In the genomic region with DNA sequence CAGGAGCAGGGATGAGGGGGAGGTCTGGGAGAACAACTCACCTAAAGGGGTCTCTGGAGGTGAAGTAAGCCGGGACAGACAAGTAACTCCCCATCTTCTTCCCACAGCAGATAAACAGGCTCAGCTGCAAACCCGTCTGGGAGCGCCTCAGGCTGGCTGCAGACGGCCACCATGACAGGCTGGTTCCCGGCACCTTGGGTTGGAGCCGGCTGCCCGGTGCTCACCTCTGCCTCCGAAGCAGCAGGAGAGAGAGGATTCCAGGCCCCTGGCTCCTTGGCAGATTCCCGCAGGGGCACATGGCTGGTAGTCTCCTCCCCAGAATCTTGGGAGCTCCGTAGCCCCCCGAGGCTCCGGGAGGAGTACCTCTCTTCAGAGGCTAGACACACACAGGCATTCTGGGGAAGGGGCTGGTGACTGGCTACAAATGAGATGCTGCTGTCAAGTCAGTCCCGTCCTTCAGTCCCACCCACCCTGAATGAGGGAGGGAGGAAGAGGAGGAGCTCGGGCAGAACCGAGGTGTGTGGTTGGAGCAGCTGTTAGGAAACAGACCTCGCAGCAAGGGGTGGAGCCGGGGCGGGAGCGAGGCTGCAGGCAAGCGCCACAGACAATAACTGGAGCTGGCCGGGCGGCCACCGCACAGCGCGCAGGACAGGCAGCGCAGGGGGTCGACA, we compare ENCODE assay signal across 8 mouse cellular contexts. TPM values are rescaled to one million over a fixed set of nuclear protein-coding genes. Genes with fewer than 3 reads are reported as not detected.
DNase-seq lines count a peak whose midpoint lies in the region; ATAC-seq lines count a peak whose summit lies in the region.

No protein-coding gene starts in this region.

- peak overlapping the region; percentile 61 for H3K4me3 ChIP-seq in hindbrain, embryonic 14.5 days (replicated peaks; ENCODE audit: low read length)

- peak; percentile 80 for DNase-seq in WW6 (ENCODE audit: low read depth, low spot score)
- DNase-seq in cerebellum, postnatal 36 days = peak; percentile 81 to 85
- peak; percentile 49 to 73 for DNase-seq in frontal cortex, postnatal 25 days (ENCODE audit: low spot score in 2 of 2)
- peak; percentile 89 for DNase-seq in hindbrain, embryonic 14.5 days (ENCODE audit: low spot score)
- DNase-seq in layer of hippocampus, postnatal 36 days = peak; percentile 81 to 84
- DNase-seq in lung, postnatal 25 days (ENCODE audit: low spot score) = peak; percentile 86
- peak; percentile 95 for DNase-seq in retina, postnatal 1 day
- peak; percentile 82 for DNase-seq in thymus, postnatal 4 days

- H3K9ac ChIP-seq in hindbrain, embryonic 14.5 days = peak overlapping the region; percentile 76

- no peaks in the 10 kb centered on the region for H3K36me3 ChIP-seq in hindbrain, embryonic 14.5 days (replicated peaks; ENCODE audit: control insufficient read depth, insufficient read depth)

- peaks cover 49% of the 10 kb centered on the region for H3K4me1 ChIP-seq in hindbrain, embryonic 14.5 days (replicated peaks; ENCODE audit: control insufficient read depth, insufficient read depth, low read length)

- ATAC-seq in hindbrain, embryonic 14.5 days (ENCODE audit: low FRiP score) = peak; percentile 96

- no peaks in the 10 kb centered on the region for H3K27me3 ChIP-seq in hindbrain, embryonic 14.5 days (ENCODE audit: control insufficient read depth, insufficient read depth, low read length)

- no peaks in the 10 kb centered on the region for H3K9me3 ChIP-seq in hindbrain, embryonic 14.5 days (ENCODE audit: control insufficient read depth, low read length)

- peak overlapping the region; percentile 68 for H3K4me2 ChIP-seq in hindbrain, embryonic 14.5 days (replicated peaks)

- whole genome bisulfite sequencing in hindbrain, embryonic 14.5 days = 1% methylated on average over 27 of the region's 27 CpGs

- H3K27ac ChIP-seq in hindbrain, embryonic 14.5 days = peak overlapping the region; percentile 88

RNA-seq across cellular contexts. Expression of gene Limk2, which starts 37.9 kb away (rescaled TPM):
- 146 and 148 TPM in 2 replicates for polyA plus RNA-seq in hindbrain, embryonic 14.5 days (2014; fragmentation: Nextera tagmentation; extraction: Ambion mirVana)
- 10 to 100 TPM; 95.5 to 98.4 TPM for total RNA-seq in layer of hippocampus, postnatal 36 days (2021)

RNA-seq across cellular contexts. Expression of gene Pik3ip1, which starts 40.9 kb away (rescaled TPM):
- polyA plus RNA-seq in hindbrain, embryonic 14.5 days (2014; fragmentation: Nextera tagmentation; extraction: Ambion mirVana) = 20.9 and 21.3 TPM in 2 replicates
- 10 to 100 TPM; 40.5 to 45.6 TPM for total RNA-seq in layer of hippocampus, postnatal 36 days (2021)

Comparison
In these comparisons a context has a peak if more than half of its experiments do, and no peak if none do; other contexts are left out.
1. Peak in every context shown above with its lines: DNase-seq, ATAC-seq, H3K4me3 ChIP-seq and H3K27ac ChIP-seq.